Mouse (Mus musculus): Measurements from ENCODE around the gene Fxyd2. TPM values are rescaled to one million over a fixed set of nuclear protein-coding genes. Genes with fewer than 3 reads are reported as not detected.

The Fxyd2 gene
- polyA plus RNA-seq, 1 experiment from 2014 or later, result 14.3 TPM

DNA sequence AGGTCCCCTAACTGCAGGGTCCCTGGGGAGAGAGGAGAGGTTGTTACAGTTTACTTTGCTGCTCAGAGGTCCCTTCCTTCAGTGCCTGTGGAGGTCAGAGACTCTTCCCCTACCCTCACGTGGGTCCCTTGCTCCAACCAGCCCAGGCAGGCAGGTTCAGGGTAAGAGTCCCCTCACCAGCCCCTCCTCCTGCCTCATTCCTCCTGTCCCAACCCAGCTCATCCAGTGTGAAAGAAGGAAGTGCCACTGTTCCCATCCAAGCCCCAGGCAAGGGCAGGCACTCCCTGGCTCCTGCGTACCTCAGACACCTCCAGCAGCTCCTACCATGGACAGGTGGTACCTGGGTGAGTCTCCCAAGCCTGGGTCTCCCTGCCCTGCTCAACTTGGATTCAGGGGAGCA, 3.5 kb downstream of the Fxyd2 start:
- no peak overlapping the region for H3K27ac ChIP-seq (ENCODE audit: low read length)
- H3K9ac ChIP-seq (ENCODE audit: low read depth, low read length), result 0 out of 2 replicates have a peak overlapping the region, but pooled peaks have one; percentile 25
- no peak overlapping the region for H3K4me2 ChIP-seq (ENCODE audit: low read length)
- no peak for ATAC-seq
- H3K4me1 ChIP-seq (ENCODE audit: control insufficient read depth, insufficient read depth, low read length), result peaks cover 2% of the 10 kb centered on the region; the same call in 1 of the 2 replicates
- no peaks in the 10 kb centered on the region for H3K36me3 ChIP-seq (ENCODE audit: control insufficient read depth, insufficient read depth, low read length)
- H3K4me3 ChIP-seq (ENCODE audit: low read depth, low read length), result no peak overlapping the region
- 58% methylated on average over 2 of the region's 2 CpGs for WGBS
- H3K9me3 ChIP-seq (replicated peaks; ENCODE audit: control insufficient read depth, low read length, poor library complexity, severe bottlenecking), result no peaks in the 10 kb centered on the region
- H3K27me3 ChIP-seq (ENCODE audit: control insufficient read depth, insufficient read depth, low read depth, low read length), result no peaks in the 10 kb centered on the region

DNA sequence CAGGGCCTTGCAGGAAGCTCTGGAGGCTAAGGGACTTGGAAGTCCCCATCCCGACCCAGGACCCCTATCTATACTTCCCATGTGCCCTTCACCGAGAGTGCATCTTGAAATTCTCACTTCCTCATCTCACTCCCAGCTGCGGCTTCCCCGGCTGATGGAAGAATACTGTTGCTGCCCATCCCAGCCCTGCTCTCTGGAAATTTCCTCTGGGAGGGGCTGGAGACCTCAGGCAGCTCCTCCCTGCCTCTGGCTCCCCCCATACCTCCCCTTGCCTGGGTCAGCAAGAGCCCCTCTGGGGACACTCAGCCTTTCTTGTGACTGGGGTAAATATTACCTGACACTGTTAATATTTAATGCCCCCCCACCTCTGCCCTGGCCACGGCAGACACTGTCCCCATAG, 6.2 kb downstream of the Fxyd2 start:
- peaks cover 4% of the 10 kb centered on the region; the same call in 1 of the 2 replicates for H3K4me1 ChIP-seq (ENCODE audit: control insufficient read depth, insufficient read depth, low read length)
- no peaks in the 10 kb centered on the region for H3K36me3 ChIP-seq (ENCODE audit: control insufficient read depth, insufficient read depth, low read length)
- no peak overlapping the region for H3K4me2 ChIP-seq (ENCODE audit: low read length)
- no peaks in the 10 kb centered on the region; the same call in 1 of the 2 replicates for H3K27me3 ChIP-seq (ENCODE audit: control insufficient read depth, insufficient read depth, low read depth, low read length)
- WGBS, result 76% methylated on average over 5 of the region's 5 CpGs
- H3K4me3 ChIP-seq (ENCODE audit: low read depth, low read length), result no peak overlapping the region
- no peak for ATAC-seq
- H3K9me3 ChIP-seq (replicated peaks; ENCODE audit: control insufficient read depth, low read length, poor library complexity, severe bottlenecking), result no peaks in the 10 kb centered on the region
- H3K27ac ChIP-seq (ENCODE audit: low read length), result no peak overlapping the region
- no peak overlapping the region for H3K9ac ChIP-seq (ENCODE audit: low read depth, low read length)

DNA sequence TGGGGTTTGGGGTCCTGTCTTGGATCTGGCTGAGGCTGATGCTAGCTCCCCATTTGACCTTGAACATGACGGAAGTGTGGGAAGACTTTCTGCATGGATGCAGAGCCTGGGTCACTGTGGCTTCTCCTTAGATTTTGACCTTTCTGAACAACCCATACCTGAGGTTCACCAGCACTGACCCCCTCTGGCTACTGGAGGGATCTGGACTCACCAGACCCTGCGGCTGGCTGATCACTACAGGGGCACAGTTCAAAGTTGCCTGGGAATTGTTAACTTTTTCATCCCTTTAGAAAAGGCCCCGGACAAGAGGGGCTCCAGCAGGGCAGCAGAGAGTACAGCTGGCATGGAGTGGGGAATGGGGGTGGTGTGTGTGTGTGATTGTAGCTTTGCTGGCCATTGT, 7.3 kb downstream of the Fxyd2 start:
- WGBS, result 69% methylated on average over 3 of the region's 3 CpGs
- ATAC-seq, result no peak
- no peaks in the 10 kb centered on the region for H3K36me3 ChIP-seq (ENCODE audit: control insufficient read depth, insufficient read depth, low read length)

DNA sequence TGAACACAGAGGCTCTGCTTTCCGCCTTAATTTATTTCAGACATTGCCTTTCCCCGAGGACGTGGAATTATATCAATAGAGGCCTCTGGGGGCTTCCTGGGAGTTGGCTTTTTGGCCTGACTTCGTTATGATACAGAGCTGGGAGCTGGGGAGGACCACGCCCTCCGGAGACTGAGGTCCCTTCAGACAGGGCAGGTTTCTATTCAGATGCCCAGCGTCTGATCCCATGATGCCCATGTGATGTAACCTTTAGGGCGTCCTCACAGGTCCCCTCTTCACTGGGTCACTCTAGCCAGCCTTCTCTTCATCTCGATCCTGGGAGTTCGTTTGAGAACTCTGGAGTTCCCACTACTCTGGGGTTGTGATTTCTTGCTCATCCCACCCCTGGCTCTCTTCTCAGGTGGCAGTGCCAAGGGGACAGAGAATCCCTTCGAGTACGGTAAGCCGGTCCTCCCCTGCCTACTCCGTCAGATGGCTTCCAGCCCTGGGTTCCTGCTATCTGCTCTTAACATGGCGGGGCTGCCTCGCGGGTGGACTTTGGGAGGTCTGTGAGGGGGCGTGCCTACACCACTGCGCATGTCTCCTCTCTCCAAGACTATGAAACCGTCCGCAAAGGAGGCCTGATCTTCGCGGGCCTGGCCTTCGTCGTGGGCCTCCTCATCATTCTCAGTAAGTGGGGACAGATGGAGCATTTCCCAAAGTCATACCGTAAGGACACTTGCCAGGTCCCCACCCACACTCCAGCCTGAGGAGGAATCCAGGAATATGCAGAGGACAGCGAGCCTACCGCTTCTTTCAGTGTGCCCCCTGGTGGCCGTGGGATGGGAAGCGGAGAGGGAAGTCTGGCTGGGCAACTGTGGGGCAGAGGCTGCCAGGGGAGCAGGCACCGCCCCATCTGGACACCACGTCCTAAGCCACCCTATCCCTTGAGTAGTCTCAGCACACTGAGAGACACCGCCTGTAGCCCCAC, 8.5 kb downstream of the Fxyd2 start:
- Histone ChIP-seq H3K4me2 (ENCODE audit: low read length) (peak overlapping the region; percentile 54), H3K27ac (ENCODE audit: low read length) (no peak overlapping the region), H3K9ac (ENCODE audit: low read depth, low read length) (peak overlapping the region; percentile 62), H3K36me3 (ENCODE audit: control insufficient read depth, insufficient read depth, low read length) (no peaks in the 10 kb centered on the region), H3K4me3 (ENCODE audit: low read depth, low read length) (peak overlapping the region; percentile 37), H3K27me3 (ENCODE audit: control insufficient read depth, insufficient read depth, low read depth, low read length) (no peaks in the 10 kb centered on the region; the same call in 1 of the 2 replicates), H3K9me3 (replicated peaks; ENCODE audit: control insufficient read depth, low read length, poor library complexity, severe bottlenecking) (no peaks in the 10 kb centered on the region), H3K4me1 (ENCODE audit: control insufficient read depth, insufficient read depth, low read length) (peaks cover 12% of the 10 kb centered on the region)
- ATAC-seq, result peak; percentile 80
- 37% methylated on average over 33 of the region's 33 CpGs for WGBS

More for the DNA sequence above, 7.3 kb downstream of the Fxyd2 start:
- H3K9ac ChIP-seq (ENCODE audit: low read depth, low read length), result no peak overlapping the region
- H3K4me2 ChIP-seq (ENCODE audit: low read length), result no peak overlapping the region
- H3K27ac ChIP-seq (ENCODE audit: low read length), result no peak overlapping the region
- H3K27me3 ChIP-seq (ENCODE audit: control insufficient read depth, insufficient read depth, low read depth, low read length), result no peaks in the 10 kb centered on the region; the same call in 1 of the 2 replicates
- H3K4me3 ChIP-seq (ENCODE audit: low read depth, low read length), result no peak overlapping the region
- H3K4me1 ChIP-seq (ENCODE audit: control insufficient read depth, insufficient read depth, low read length), result peaks cover 4% of the 10 kb centered on the region; the same call in 1 of the 2 replicates
- H3K9me3 ChIP-seq (replicated peaks; ENCODE audit: control insufficient read depth, low read length, poor library complexity, severe bottlenecking), result no peaks in the 10 kb centered on the region

DNA sequence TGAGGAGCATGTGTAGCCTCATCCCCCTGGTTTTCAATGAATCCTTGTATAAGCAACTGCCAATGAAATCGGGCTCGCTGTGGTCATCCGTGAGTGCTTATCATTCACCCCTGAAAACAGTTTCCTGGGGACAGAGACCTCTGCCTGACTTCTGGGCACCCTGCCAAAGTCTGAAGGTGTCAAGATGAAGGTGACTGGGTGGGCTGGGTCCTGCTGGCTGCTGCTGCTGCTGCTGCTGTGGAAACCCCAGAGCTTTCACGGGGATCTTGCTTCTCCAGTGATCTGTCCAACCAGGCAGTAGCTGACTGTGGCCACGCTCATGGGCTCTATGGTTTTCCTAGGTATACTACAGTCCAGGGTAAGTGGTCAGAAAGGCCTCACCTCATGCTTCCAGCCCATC, 10.7 kb downstream of the Fxyd2 start:
- no peak overlapping the region for H3K4me3 ChIP-seq (ENCODE audit: low read depth, low read length)
- H3K9me3 ChIP-seq (replicated peaks; ENCODE audit: control insufficient read depth, low read length, poor library complexity, severe bottlenecking), result no peaks in the 10 kb centered on the region
- 90% methylated on average over 5 of the region's 5 CpGs for WGBS
- H3K36me3 ChIP-seq (ENCODE audit: control insufficient read depth, insufficient read depth, low read length), result no peaks in the 10 kb centered on the region
- no peaks in the 10 kb centered on the region; the same call in 1 of the 2 replicates for H3K27me3 ChIP-seq (ENCODE audit: control insufficient read depth, insufficient read depth, low read depth, low read length)
- no peak overlapping the region for H3K9ac ChIP-seq (ENCODE audit: low read depth, low read length)
- no peak overlapping the region for H3K4me2 ChIP-seq (ENCODE audit: low read length)
- H3K27ac ChIP-seq (ENCODE audit: low read length), result no peak overlapping the region
- peaks cover 12% of the 10 kb centered on the region for H3K4me1 ChIP-seq (ENCODE audit: control insufficient read depth, insufficient read depth, low read length)
- no peak for ATAC-seq

DNA sequence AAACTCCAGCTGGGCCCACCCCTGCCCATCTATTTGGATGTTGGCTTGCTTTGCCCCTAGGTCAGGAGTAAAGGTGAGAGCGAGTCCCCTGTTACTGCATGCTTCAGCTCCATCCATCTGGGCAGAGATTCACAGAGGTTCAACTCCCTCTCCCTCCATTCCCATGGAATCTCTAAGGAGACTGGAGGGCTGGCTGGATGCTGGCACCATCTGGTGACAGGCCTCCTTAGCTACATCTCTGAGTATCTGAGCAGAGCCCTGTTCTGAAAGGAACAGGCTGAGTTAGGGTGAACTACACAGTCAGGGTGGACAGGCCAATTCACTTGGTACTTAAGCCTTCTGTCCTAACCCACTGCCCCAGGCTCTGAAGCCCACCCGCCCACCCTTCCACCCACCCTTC, 11.1 kb downstream of the Fxyd2 start:
- H3K9ac ChIP-seq (ENCODE audit: low read depth, low read length), result no peak overlapping the region
- no peaks in the 10 kb centered on the region for H3K9me3 ChIP-seq (replicated peaks; ENCODE audit: control insufficient read depth, low read length, poor library complexity, severe bottlenecking)
- H3K27ac ChIP-seq (ENCODE audit: low read length), result no peak overlapping the region
- no peak overlapping the region for H3K4me3 ChIP-seq (ENCODE audit: low read depth, low read length)
- no peak for ATAC-seq
- no peaks in the 10 kb centered on the region; the same call in 1 of the 2 replicates for H3K27me3 ChIP-seq (ENCODE audit: control insufficient read depth, insufficient read depth, low read depth, low read length)
- H3K4me2 ChIP-seq (ENCODE audit: low read length), result no peak overlapping the region
- 95% methylated on average over 2 of the region's 2 CpGs for WGBS
- peaks cover 12% of the 10 kb centered on the region for H3K4me1 ChIP-seq (ENCODE audit: control insufficient read depth, insufficient read depth, low read length)
- no peaks in the 10 kb centered on the region for H3K36me3 ChIP-seq (ENCODE audit: control insufficient read depth, insufficient read depth, low read length)

DNA sequence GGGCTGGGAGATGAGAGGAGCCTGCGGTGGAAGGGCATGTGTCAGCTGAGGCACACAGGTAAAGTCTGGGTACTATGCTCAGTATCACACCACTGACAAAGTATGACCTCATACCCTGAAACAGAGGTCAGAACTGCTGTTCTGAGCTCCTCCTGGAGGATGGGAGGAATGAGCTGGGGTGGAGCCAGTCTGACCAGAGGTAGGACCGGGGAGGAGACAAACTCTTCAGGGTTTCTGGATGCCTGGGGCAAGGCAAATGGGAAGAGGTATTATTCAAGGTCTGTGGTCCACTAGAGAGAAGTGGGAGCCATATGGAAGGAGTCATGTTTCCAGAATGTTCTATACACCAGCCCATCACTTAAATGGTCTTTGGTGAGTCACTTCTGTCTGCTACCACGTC, 11.6 kb downstream of the Fxyd2 start:
- Histone ChIP-seq H3K9me3 (replicated peaks; ENCODE audit: control insufficient read depth, low read length, poor library complexity, severe bottlenecking) (no peaks in the 10 kb centered on the region), H3K36me3 (ENCODE audit: control insufficient read depth, insufficient read depth, low read length) (no peaks in the 10 kb centered on the region), H3K4me2 (ENCODE audit: low read length) (no peak overlapping the region), H3K4me1 (ENCODE audit: control insufficient read depth, insufficient read depth, low read length) (peaks cover 12% of the 10 kb centered on the region), H3K4me3 (ENCODE audit: low read depth, low read length) (no peak overlapping the region), H3K27ac (ENCODE audit: low read length) (no peak overlapping the region), H3K9ac (ENCODE audit: low read depth, low read length) (no peak overlapping the region), H3K27me3 (ENCODE audit: control insufficient read depth, insufficient read depth, low read depth, low read length) (no peaks in the 10 kb centered on the region; the same call in 1 of the 2 replicates)
- ATAC-seq, result no peak
- 90% methylated on average over 3 of the region's 3 CpGs for WGBS

DNA sequence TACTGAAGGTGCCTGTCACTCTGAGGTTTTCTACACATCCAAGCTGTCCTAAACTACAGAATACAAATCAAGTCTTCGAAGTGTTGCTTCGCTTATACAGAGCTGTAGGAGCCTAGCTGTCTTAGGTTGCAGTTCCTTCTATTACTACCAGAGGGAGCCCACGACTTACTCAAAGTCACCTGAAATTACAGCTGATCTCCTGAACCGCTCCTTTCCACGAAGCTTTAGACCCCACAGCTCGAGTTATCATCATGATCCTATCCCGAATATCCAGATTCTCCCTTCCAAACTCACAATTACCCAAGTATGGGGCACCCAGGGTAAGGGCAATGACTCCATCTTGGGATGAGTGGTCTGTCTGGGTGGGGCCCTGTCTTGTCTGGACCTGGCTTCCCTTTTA, 12.3 kb downstream of the Fxyd2 start:
- peak overlapping the region; percentile 44 for H3K4me2 ChIP-seq (ENCODE audit: low read length)
- H3K36me3 ChIP-seq (ENCODE audit: control insufficient read depth, insufficient read depth, low read length), result no peaks in the 10 kb centered on the region
- peak; percentile 59; the same call in 1 of the 2 replicates for ATAC-seq
- peak overlapping the region; percentile 44; the same call in 1 of the 2 replicates for H3K27ac ChIP-seq (ENCODE audit: low read length)
- no peak overlapping the region for H3K4me3 ChIP-seq (ENCODE audit: low read depth, low read length)
- peak overlapping the region; percentile 31; the same call in 1 of the 2 replicates for H3K9ac ChIP-seq (ENCODE audit: low read depth, low read length)
- H3K9me3 ChIP-seq (replicated peaks; ENCODE audit: control insufficient read depth, low read length, poor library complexity, severe bottlenecking), result no peaks in the 10 kb centered on the region
- H3K27me3 ChIP-seq (ENCODE audit: control insufficient read depth, insufficient read depth, low read depth, low read length), result no peaks in the 10 kb centered on the region; the same call in 1 of the 2 replicates
- WGBS, result 22% methylated on average over 7 of the region's 7 CpGs
- H3K4me1 ChIP-seq (ENCODE audit: control insufficient read depth, insufficient read depth, low read length), result peaks cover 12% of the 10 kb centered on the region

DNA sequence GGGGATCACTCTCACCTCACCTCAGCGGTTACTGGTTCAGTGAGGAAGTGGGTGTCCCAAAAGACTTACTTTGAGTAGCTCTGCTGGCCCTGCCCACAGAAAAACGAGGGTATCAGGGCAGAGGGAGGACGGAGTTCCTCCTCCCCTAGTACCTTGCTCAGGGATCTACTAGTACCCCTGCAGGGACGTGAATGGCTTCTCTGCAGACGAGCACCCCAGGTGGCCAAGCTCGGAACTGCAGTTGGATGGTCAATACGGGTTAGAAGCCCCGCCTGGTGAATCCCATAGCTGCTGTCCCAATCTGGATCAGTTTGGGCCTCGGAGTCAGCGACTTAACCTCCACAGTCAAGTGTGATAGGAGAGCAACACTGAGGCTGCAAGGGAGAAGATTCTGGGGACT, 12.8 kb downstream of the Fxyd2 start:
- peak overlapping the region; percentile 44; the same call in 1 of the 2 replicates for H3K27ac ChIP-seq (ENCODE audit: low read length)
- no peaks in the 10 kb centered on the region for H3K9me3 ChIP-seq (replicated peaks; ENCODE audit: control insufficient read depth, low read length, poor library complexity, severe bottlenecking)
- H3K4me3 ChIP-seq (ENCODE audit: low read depth, low read length), result no peak overlapping the region
- peak; percentile 43; the same call in 1 of the 2 replicates for ATAC-seq
- peaks cover 12% of the 10 kb centered on the region for H3K4me1 ChIP-seq (ENCODE audit: control insufficient read depth, insufficient read depth, low read length)
- peak overlapping the region; percentile 44 for H3K4me2 ChIP-seq (ENCODE audit: low read length)
- 2% methylated on average over 10 of the region's 10 CpGs for WGBS
- no peaks in the 10 kb centered on the region; the same call in 1 of the 2 replicates for H3K27me3 ChIP-seq (ENCODE audit: control insufficient read depth, insufficient read depth, low read depth, low read length)
- no peaks in the 10 kb centered on the region for H3K36me3 ChIP-seq (ENCODE audit: control insufficient read depth, insufficient read depth, low read length)
- no peak overlapping the region; the same call in 1 of the 2 replicates for H3K9ac ChIP-seq (ENCODE audit: low read depth, low read length)

All from midbrain, embryonic 16.5 days (tissue).